Mouse (Mus musculus): Measurements from ENCODE around the gene Usp32.

Usp32 gene

GRCm38 (mm10) chr11:84948526-84948925 is 191.4 kb downstream of the Usp32 start:
- DNase-seq (ENCODE audit: low spot score in 2 of 2), result no peak

- no peak for DNase-seq (ENCODE audit: low spot score in 2 of 2)
Observed at GRCm38 (mm10) chr11:84948114-84948513, 191.8 kb downstream of the Usp32 start.

GRCm38 (mm10) chr11:84947206-84947605 is 192.8 kb downstream of the Usp32 start:
- no peak for DNase-seq (ENCODE audit: low spot score in 2 of 2)

GRCm38 (mm10) chr11:84945841-84946240 is 194.1 kb downstream of the Usp32 start:
- no peak for DNase-seq (ENCODE audit: low spot score in 2 of 2)

GRCm38 (mm10) chr11:84944639-84945435 is 195.1 kb downstream of the Usp32 start:
- DNase-seq (ENCODE audit: low spot score in 2 of 2), result no peak

- peak; percentile 14 to 66 for DNase-seq (ENCODE audit: low spot score in 2 of 2)
Observed at GRCm38 (mm10) chr11:84943948-84944347, 196.0 kb downstream of the Usp32 start.

- DNase-seq (ENCODE audit: low spot score in 2 of 2), result no peak
Observed at GRCm38 (mm10) chr11:84940140-84940539, 199.8 kb downstream of the Usp32 start.

GRCm38 (mm10) chr11:84939508-84940053 is 200.4 kb downstream of the Usp32 start:
- no peak for DNase-seq (ENCODE audit: low spot score in 2 of 2)

All from spleen, postnatal 10 days (tissue).